Mouse (Mus musculus) small intestine, adult 2 months (tissue): ENCODE measurements around the gene Best2. TPM values are rescaled to one million over a fixed set of nuclear protein-coding genes. Genes with fewer than 3 reads are reported as not detected.

ENCODE experiments used
- H3K27ac ChIP-seq: fragments of 200-500 bp; 2 replicates; pipeline ENCODE4 v1.5.1; 2012; ENCODE audit warnings: low read depth, low read length, control low read depth, inconsistent platforms; ENCODE audit not compliant: insufficient read depth
- H3K27me3 ChIP-seq: fragments of 200-500 bp; 2 replicates; pipeline ENCODE4 v1.6.1; 2012; ENCODE audit warnings: mild to moderate bottlenecking, moderate library complexity, low read length, inconsistent platforms; ENCODE audit not compliant: control insufficient read depth, insufficient read depth
- H3K36me3 ChIP-seq: fragments of 200-500 bp; 2 replicates; pipeline ENCODE4 v1.6.1; 2012; ENCODE audit warnings: mild to moderate bottlenecking, low read length, control low read depth, inconsistent platforms; ENCODE audit not compliant: control insufficient read depth, insufficient read depth
- H3K4me1 ChIP-seq: fragments of 200-500 bp; 2 replicates; pipeline ENCODE4 v1.6.1; 2012; ENCODE audit warnings: low read length, inconsistent platforms, mixed read lengths; ENCODE audit not compliant: control insufficient read depth, insufficient read depth, insufficient read length
- H3K4me3 ChIP-seq: fragments of 200-500 bp; 2 replicates; pipeline ENCODE4 v1.5.1; 2012; ENCODE audit warnings: low read depth, mild to moderate bottlenecking, control low read depth, inconsistent platforms, low read length, moderate library complexity
- CTCF ChIP-seq: fragments of 200-500 bp; IDR thresholded peaks from 2 replicates; pipeline ENCODE4 v1.5.1; 2012; ENCODE audit warnings: low read depth, mild to moderate bottlenecking, control low read depth, inconsistent platforms, low read length, moderate library complexity, mixed read lengths; ENCODE audit not compliant: insufficient replicate concordance, insufficient read length; ENCODE audit errors: extremely low read depth
- POLR2A ChIP-seq: fragments of 200-500 bp; IDR thresholded peaks from 2 replicates; pipeline ENCODE4 v1.6.1; 2012; ENCODE audit warnings: low read depth, mild to moderate bottlenecking, control low read depth, inconsistent platforms, low read length, moderate library complexity
- WGBS: fragments of 180-500 bp; shearing (Covaris S2); methylation state at CpG from one replicate; pipeline ENCODE4 v1.1.7; 2018; 5-methylcytosine and 5-hydroxymethylcytosine counted together
- polyA plus RNA-seq: library from polyadenylated mRNA; depleted of rRNA; stranded (reverse); fragments of >200 nt; gene quantifications from 2 replicates; pipeline ENCODE4 v1.2.3, GENCODE M21; 2012

Best2 gene
- polyA plus RNA-seq, 1 experiment, result 0.33 TPM

DNA sequence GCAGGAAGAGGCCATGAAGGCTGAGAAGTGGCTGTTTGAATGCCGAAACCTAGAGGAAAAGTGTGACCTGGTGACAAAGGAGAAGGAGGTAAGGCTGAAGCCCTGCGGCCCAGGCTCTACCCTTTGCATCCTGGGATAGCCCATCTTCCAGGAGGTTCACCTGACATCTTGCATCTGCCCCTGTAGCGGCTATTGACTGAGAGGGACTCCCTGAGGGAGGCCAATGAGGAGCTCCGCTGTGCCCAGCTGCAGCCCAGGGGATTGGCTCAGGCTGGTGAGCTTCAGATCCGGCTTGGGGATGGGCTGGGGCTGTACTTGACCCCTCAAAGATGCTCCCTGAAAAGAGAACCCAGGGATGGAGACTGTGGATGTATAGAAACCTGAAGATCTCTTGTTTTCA is 17.4 kb downstream of the Best2 start:
- WGBS, result 95% methylated on average over 5 of the region's 5 CpGs
- Histone ChIP-seq H3K27ac (no peak overlapping the region), H3K4me3 (no peak overlapping the region), H3K36me3 (peaks cover 30% of the 10 kb centered on the region), H3K4me1 (peaks cover 8% of the 10 kb centered on the region), H3K27me3 (no peaks in the 10 kb centered on the region)
- no peak for TF ChIP-seq POLR2A
- TF ChIP-seq CTCF, result no peak

DNA sequence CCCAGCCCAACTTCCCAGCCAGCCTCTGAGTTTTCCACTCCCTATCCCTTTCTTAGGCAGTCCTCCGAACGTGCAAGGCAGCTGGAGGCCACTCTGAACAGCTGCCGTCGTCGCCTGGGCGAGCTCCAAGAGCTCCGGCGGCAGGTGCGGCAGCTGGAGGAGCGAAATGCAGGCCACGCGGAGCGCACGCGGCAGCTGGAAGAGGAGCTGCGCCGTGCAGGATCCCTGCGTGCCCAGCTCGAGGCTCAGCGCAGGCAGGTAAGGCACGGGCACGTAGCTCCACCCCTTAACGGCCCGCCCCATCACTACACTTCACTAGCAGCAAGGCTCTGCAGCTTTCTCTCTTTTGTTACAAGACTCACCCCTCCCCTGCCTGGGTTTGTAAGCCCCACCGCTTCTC is 18.7 kb downstream of the Best2 start:
- Histone ChIP-seq H3K36me3 (peaks cover 25% of the 10 kb centered on the region), H3K27me3 (no peaks in the 10 kb centered on the region), H3K27ac (no peak overlapping the region), H3K4me3 (no peak overlapping the region), H3K4me1 (peaks cover 11% of the 10 kb centered on the region)
- 69% methylated on average over 25 of the region's 25 CpGs for WGBS
- TF ChIP-seq POLR2A (no peak), CTCF (no peak)

DNA sequence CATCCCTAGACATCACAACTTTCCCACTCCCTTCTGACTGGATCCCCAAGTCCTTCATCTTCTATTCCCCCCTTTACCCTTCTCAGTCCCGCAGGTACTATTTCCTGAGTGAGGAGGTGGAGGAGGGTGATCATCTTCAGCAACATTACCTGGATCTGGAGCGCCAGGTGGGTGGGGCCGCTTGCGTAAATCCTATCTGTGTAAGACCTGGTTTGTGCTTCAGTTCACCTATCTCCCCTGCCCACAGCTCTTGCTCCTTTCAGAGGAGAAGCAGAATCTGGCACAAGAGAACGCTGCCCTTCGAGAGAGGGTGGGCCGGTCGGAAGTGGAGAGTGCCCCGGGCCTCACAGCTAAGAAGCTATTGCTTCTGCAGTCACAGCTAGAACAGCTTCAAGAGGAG is 20.0 kb downstream of the Best2 start:
- peak overlapping the region; percentile 28; the same call in 1 of the 2 replicates for H3K4me3 ChIP-seq
- TF ChIP-seq CTCF (no peak), POLR2A (0 out of 2 replicates have a peak, but pooled peaks have one; percentile 29)
- H3K4me1 ChIP-seq, result peaks cover 11% of the 10 kb centered on the region
- WGBS, result 89% methylated on average over 9 of the region's 9 CpGs
- H3K27me3 ChIP-seq, result no peaks in the 10 kb centered on the region
- H3K36me3 ChIP-seq, result peaks cover 25% of the 10 kb centered on the region
- peak overlapping the region; percentile 70; the same call in 1 of the 2 replicates for H3K27ac ChIP-seq

DNA sequence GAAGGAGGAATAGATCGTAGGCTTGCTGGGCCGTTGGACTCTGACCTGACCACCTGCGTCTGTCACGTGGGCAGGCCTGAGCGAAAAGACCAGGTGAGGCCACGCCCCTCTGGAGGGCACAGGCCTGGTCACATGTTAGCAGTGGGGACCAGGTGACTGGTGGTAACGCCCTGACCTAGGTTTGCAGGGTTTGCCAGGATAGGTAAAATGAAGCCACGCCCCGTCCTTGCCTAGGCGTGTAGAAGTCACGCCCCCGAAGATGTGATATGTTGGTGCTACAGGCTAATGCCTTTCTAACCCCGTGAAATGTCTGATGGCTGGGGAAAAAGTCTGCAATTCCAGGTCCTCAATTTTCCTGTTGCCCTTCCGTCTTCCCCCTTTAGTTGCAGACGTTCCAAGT is 23.5 kb downstream of the Best2 start:
- H3K27ac ChIP-seq, result peak overlapping the region; percentile 93
- no peaks in the 10 kb centered on the region for H3K27me3 ChIP-seq
- peaks cover 12% of the 10 kb centered on the region for H3K36me3 ChIP-seq
- H3K4me1 ChIP-seq, result peaks cover 25% of the 10 kb centered on the region; the same call in 1 of the 2 replicates
- WGBS, result 2% methylated on average over 15 of the region's 15 CpGs
- peak overlapping the region; percentile 75 for H3K4me3 ChIP-seq
- TF ChIP-seq POLR2A (no peak), CTCF (no peak)

DNA sequence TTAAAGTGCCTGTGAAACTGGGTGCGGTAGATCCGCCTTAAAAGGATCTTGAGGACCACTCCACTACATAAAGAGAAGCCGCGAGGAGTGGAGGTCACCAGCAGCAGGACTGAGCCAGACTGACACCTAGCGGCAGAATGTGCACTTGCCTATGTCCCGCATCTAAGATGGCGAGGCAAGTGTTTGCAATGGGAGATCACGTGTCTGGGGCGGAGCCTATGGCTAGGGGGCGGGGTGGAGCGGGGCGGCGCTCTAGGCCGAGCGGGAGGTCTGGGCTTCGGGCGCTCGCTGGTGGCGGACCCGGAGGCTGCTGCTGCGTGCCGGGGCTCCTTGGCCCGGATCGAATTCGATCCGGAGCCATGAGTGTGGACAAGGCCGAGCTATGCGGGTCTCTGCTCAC is 24.0 kb downstream of the Best2 start, which contains the start of gene Hook2:
Hook2 (plus strand) TSS at position 255 of the 400 bp plus-strand sequence.
- Histone ChIP-seq H3K4me3 (peak within 1 kb of the TSS; percentile 75), H3K36me3 (peaks cover 8% of the 10 kb centered on the region), H3K27ac (peak within 1 kb of the TSS; percentile 93), H3K4me1 (peaks cover 22% of the 10 kb centered on the region; the same call in 1 of the 2 replicates), H3K27me3 (no peaks in the 10 kb centered on the region)
- peak; percentile 90 for TF ChIP-seq CTCF
- peak; percentile 84 for TF ChIP-seq POLR2A
- under 1% methylated on average over 28 of the region's 28 CpGs for WGBS

DNA sequence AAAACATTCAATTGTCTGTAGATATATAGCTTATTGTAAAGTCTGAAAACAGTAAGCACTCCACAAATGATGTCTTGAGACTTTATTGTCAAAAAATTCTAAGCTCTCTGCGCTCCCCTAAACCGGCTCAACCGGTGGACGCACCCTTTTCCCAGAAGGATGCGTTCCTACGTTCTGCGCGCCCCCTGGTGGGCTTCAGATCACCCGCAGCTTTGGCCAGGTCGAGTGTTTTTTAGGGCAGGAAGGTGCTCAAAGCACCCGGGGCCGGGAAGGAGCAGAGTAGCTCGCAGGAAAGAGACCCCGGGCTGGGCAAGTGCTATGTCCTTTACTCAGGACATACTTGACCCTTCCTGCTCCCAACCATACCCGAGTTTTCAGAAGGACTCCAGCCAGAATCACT is 24.5 kb downstream of the Best2 start:
- Histone ChIP-seq H3K27me3 (no peaks in the 10 kb centered on the region), H3K36me3 (peaks cover 3% of the 10 kb centered on the region; the same call in 1 of the 2 replicates), H3K27ac (peak overlapping the region; percentile 91), H3K4me3 (peak overlapping the region; percentile 75), H3K4me1 (peaks cover 23% of the 10 kb centered on the region)
- TF ChIP-seq POLR2A (no peak; the same call in 1 of the 2 replicates), CTCF (peak; percentile 90; the same call in 1 of the 2 replicates)
- under 1% methylated on average over 15 of the region's 15 CpGs for WGBS

DNA sequence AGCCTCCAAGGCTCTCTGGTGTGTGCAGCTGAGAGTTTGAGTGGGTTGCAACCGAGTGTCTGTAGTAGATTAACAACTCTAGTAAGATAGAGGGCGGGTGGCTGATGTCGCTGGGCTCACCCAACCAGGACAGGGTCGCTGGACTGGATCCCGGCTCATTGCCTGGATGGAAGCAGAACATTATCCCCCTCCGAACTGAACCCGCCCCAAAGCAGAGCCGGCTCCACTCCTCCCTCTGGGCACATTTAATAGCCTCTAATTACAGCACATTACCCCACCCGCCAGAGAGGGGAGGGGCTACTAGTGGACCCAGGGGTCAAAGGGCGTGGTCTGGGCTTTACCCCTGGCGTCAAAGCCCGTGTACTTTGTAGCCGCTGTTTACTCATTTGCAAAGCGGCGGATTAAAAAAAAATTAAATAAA is 25.0 kb downstream of the Best2 start:
- H3K27me3 ChIP-seq, result no peaks in the 10 kb centered on the region
- 0 out of 2 replicates have a peak, but pooled peaks cover 2% of the 10 kb centered on the region for H3K36me3 ChIP-seq
- H3K4me1 ChIP-seq, result peaks cover 28% of the 10 kb centered on the region
- TF ChIP-seq POLR2A (peak; percentile 31; the same call in 1 of the 2 replicates), CTCF (no peak)
- WGBS, result 5% methylated on average over 15 of the region's 15 CpGs
- peak overlapping the region; percentile 51 for H3K4me3 ChIP-seq
- H3K27ac ChIP-seq, result peak overlapping the region; percentile 79

DNA sequence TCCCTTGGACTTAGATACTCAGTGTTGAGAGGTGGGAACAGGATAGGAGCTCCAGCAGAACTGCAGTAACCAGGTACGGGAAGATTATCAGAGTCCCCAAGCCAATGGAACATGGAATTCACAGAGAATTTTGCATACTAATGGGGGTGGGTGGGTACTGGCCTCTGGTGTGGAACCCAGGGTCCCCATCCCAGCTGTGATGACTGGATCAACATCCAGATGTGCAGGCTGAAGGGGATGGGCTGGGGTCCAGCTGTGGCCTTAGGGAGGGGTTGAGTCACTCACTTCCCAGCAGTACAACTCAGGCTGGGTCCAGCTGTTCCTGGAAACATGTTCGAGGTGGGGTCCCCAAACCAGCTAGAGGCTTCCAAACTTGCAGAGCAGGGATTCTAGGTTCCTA is 26.4 kb downstream of the Best2 start:
- Histone ChIP-seq H3K27me3 (no peaks in the 10 kb centered on the region), H3K4me1 (peaks cover 33% of the 10 kb centered on the region), H3K36me3 (0 out of 2 replicates have a peak, but pooled peaks cover 2% of the 10 kb centered on the region), H3K27ac (peak overlapping the region; percentile 10; the same call in 1 of the 2 replicates), H3K4me3 (no peak overlapping the region)
- TF ChIP-seq CTCF (no peak), POLR2A (no peak)
- 78% methylated on average over 2 of the region's 2 CpGs for WGBS
